Mouse (Mus musculus) macrophage (primary cell): ENCODE data around the gene Gm49027. TPM values are rescaled to one million over a fixed set of nuclear protein-coding genes. Genes with fewer than 3 reads are reported as not detected.
"Not testable (repeated sequence)": the region's sequence is repeated elsewhere in the genome, so short reads cannot be mapped to it uniquely, and the experiment has no call there.

Source experiments
- H3K27ac ChIP-seq: fragments of 350-480 bp; formaldehyde crosslinking; 2 replicates; pipeline ENCODE4 v1.9.0; 2021
- H3K36me3 ChIP-seq: fragments of 350-480 bp; formaldehyde crosslinking; 2 replicates; pipeline ENCODE4 v1.9.0; 2021; ENCODE audit errors: inconsistent target
- H3K4me3 ChIP-seq: fragments of 350-480 bp; formaldehyde crosslinking; 2 replicates; pipeline ENCODE4 v1.9.0; 2021; ENCODE audit errors: inconsistent target
- H3K79me2 ChIP-seq: fragments of 350-480 bp; formaldehyde crosslinking; 2 replicates; pipeline ENCODE4 v1.9.0; 2021; ENCODE audit errors: inconsistent target
- WGBS: methylation state at CpG from one replicate; pipeline ENCODE4 v1.1.7; 2026; ENCODE audit warnings: inconsistent platforms; ENCODE audit not compliant: missing documents; 5-methylcytosine and 5-hydroxymethylcytosine counted together
- polyA plus RNA-seq: library from polyadenylated mRNA; stranded (reverse); fragments of 250-400 nt; gene quantifications from 3 replicates; pipeline ENCODE4 v1.2.4, GENCODE M21; 2018; ENCODE audit warnings: inconsistent platforms

The Gm49027 gene
- polyA plus RNA-seq, 1 experiment from 2014 or later = not detected

DNA sequence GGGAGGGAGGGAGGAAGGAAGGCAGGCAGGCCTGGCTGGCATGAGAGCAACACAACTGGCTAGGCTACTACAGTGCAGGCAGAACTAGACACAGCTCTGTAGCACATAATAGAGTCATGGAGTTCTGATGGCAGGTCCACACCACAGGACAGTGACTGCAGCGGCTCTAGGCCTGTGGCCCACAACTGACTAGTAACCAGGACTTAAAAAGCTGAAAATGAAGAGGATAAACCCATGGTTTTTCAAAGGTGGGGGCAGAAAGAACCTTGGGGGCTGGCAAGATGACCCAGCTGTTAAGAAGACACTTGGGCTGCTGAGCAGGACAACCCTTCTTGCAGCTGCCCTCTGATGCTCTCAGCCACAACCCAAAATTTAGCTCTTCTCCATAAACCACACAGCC is 3.7 kb downstream of the Gm49027 start:
- Histone ChIP-seq H3K79me2 (no peaks in the 10 kb centered on the region), H3K36me3 (0 out of 2 replicates have a peak, but pooled peaks cover 8% of the 10 kb centered on the region), H3K4me3 (no peak overlapping the region), H3K27ac (no peak overlapping the region)
- WGBS = 100% methylated on average over 1 of the region's 1 CpGs

DNA sequence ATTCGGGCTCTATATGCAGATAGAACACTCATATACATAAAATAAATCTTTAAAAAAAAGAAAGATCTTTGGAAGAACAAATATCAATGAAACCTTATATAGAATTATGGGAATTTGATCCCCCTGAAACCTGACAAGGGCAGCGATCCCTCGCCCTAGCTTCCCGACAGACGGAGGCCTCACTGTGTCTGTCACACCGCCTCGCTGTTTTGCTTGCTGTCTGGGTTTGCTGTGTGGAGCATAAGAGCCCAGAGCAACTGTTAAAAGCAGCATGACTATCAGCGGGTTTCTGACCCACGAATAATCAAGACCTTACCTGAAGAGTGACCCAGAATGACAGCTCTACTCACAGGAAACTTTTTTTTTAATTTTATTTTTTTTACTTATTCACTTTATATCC is 4.6 kb downstream of the Gm49027 start:
- 91% methylated on average over 9 of the region's 9 CpGs for WGBS
- no peak overlapping the region for H3K4me3 ChIP-seq
- H3K79me2 ChIP-seq = no peaks in the 10 kb centered on the region
- 0 out of 2 replicates have a peak, but pooled peaks cover 8% of the 10 kb centered on the region for H3K36me3 ChIP-seq
- no peak overlapping the region for H3K27ac ChIP-seq

DNA sequence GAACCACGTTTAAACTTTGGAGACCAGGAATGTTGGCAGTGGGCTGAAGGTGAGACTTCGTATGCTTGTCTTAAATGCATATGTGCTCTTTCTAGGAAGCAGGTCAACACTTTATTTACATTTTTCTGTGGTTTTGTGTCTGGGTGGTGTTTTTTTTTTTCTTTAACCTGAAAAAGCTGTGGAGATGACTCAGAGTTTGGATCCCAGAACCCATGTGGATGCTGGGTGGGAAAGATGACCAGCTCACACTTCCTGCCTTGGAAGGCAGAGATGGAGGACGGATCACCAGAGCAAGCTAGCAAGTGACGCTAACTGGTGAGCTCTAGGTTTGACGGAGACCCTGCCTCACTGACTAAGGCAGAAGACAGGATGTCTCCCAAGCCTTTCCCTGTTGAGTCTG is 10.4 kb downstream of the Gm49027 start:
- 0 out of 2 replicates have a peak, but pooled peaks cover 8% of the 10 kb centered on the region for H3K36me3 ChIP-seq

DNA sequence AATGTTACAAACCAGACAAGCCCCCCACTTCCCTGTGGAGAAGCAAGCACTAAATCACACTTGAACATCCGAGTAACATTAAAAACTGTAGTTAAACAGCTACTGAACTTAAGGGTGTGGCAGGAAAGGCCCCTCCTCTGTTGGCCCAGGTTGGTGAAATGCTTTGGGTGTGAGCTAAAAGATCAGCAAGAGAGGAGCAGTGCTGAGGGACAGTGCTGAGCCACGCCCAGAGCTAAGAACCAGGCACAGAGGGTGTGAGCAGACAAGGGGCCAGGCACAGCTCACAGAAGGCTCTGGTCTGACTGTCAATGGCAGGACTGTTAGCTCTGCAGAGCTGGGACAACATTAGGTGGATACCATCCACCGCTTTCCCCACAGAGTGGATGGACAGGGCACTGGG is 13.2 kb downstream of the Gm49027 start:
- no peak overlapping the region for H3K27ac ChIP-seq
- H3K36me3 ChIP-seq = no peaks in the 10 kb centered on the region
- 82% methylated on average over 3 of the region's 3 CpGs for WGBS
- H3K79me2 ChIP-seq = no peaks in the 10 kb centered on the region
- H3K4me3 ChIP-seq = no peak overlapping the region

More for the DNA sequence above, 10.4 kb downstream of the Gm49027 start:
- Histone ChIP-seq H3K79me2 (no peaks in the 10 kb centered on the region), H3K4me3 (no peak overlapping the region), H3K27ac (no peak overlapping the region)
- WGBS = 97% methylated on average over 5 of the region's 5 CpGs

DNA sequence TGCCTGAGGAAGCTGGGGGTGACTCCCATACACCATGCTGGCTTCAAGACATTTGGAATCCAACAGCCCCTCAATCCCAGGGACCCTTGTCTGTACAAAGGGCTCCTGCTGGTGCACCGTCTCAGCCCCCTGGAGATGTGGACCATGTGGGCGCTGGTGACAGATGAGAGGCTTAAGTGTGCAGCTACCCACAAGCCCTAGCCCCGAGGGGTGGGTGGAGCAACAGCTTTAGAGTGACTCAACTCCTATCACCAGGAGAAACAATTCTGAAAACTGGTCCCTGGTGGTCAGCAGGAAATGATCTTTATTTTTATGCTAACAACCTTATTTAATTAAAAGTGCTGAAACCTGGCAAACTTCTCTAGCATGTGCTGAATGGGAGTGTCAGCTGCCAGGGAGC is 13.9 kb downstream of the Gm49027 start:
- H3K36me3 ChIP-seq, H3K79me2 ChIP-seq: not testable (repeated sequence)
- WGBS = 85% methylated on average over 3 of the region's 3 CpGs

DNA sequence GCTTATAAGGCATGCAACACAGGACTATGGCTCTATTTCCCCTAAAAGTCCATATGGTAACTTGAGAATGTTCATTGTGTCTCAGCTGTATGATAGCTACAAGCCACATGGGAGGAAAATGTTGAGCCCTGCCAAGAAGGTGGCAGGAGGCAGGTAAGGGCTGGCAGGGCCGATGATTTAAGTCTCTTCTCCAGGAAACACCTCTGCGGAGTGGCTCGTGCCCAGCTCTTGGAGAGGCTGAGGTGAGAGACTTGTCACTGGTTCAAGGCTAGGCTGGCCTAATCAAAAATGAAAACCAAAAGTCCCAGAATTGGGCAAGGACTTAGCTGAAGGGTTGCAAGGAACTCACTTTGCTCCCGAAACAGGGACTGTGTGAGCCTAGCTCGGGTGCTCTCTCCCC is 15.1 kb downstream of the Gm49027 start, which contains the start of gene B3gnt4:
TSS of gene B3gnt4 (plus strand) at position 301 of the 400 bp plus-strand sequence.
- no peaks in the 10 kb centered on the region for H3K36me3 ChIP-seq
- 84% methylated on average over 5 of the region's 5 CpGs for WGBS
- no peak within 1 kb of the TSS for H3K27ac ChIP-seq
- no peak within 1 kb of the TSS for H3K4me3 ChIP-seq
- no peaks in the 10 kb centered on the region for H3K79me2 ChIP-seq

More for the DNA sequence above, 13.9 kb downstream of the Gm49027 start:
- not testable (repeated sequence) for H3K4me3 ChIP-seq, H3K27ac ChIP-seq

DNA sequence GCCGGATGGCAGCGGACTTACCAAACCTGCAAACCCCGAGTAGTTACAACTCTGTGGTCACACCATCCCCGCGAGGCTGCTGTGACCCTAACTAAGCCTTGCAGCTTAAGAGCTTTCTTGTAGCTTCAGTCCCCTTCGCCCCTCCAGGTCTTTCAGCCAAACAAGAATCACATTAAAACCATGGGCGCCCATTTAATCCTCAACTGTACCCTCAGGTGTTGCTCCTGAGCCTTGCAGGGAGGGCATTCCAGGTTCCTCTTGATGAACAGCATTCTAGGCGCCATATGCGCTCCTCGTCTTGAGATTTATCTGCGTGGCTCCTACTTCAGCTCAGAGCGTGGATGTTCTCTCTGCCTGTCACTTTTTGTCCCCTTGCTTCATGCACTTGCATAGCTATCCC is 16.4 kb downstream of the Gm49027 start:
- Histone ChIP-seq H3K79me2 (no peaks in the 10 kb centered on the region), H3K4me3 (no peak overlapping the region), H3K27ac (no peak overlapping the region), H3K36me3 (no peaks in the 10 kb centered on the region)
- WGBS = 25% methylated on average over 12 of the region's 12 CpGs

DNA sequence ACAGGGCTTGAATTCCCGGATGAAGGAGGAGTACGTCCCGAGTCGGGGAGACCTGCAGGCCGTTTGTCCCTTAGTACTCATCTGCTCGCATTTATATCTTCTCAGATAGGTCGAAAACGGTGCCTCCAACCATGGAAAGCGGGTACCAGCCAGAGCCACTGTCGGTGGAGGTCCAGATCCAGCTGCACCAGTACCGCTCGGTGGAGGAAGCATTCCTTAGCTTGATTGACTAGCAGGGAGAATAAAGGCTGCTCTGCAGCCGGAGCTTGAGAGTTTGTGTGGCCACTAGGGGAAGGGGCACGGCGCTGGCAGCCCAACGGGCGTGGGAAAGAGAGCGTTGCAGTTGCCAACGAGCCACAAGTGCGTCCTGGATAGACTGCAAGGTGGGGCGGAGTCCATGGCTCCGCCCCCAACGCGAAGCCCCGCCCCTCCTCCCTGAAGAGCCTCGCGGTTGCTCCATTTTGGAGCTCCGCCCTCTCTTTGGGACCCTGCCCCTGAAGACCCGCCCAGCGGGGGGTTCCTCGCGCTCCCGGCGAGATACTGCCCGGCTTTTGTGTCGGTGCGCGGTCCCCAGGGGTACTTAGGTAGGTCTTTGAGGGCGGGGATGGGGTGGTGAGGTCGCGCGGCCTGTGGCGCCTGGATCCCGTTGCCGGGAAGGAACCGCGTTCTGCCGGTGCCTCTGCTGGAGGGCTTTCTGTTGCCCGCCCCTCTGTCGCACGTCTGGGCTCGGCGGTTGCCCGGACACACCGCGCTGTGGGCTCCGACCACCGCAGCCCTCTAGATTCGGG is 17.2 kb downstream of the Gm49027 start:
- H3K27ac ChIP-seq = no peak overlapping the region
- H3K79me2 ChIP-seq = no peaks in the 10 kb centered on the region
- no peak overlapping the region for H3K4me3 ChIP-seq
- 2% methylated on average over 53 of the region's 59 CpGs for WGBS
- no peaks in the 10 kb centered on the region for H3K36me3 ChIP-seq

DNA sequence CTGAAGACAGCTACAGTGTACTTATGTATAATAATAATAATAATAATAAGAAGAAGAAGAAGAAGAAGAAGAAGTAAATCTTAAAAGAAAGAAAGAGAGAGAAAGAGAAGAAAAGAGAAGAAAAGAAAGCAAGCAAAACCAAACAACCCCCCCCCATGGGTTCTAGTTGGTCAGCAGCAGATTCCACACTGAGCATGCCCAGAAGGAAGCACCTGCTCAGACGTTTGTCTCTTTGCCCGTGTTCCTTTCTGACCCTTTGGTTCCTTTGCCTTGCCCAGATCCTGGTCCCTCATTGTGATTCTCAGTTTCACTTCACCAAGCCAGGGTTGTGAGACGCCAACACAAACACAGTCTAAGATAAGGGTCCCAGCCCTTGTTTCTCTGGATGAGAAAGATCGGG is 23.3 kb downstream of the Gm49027 start:
- Histone ChIP-seq H3K36me3 (no peaks in the 10 kb centered on the region), H3K4me3 (no peak overlapping the region), H3K79me2 (no peaks in the 10 kb centered on the region), H3K27ac (no peak overlapping the region)
- 35% methylated on average over 3 of the region's 4 CpGs for WGBS

DNA sequence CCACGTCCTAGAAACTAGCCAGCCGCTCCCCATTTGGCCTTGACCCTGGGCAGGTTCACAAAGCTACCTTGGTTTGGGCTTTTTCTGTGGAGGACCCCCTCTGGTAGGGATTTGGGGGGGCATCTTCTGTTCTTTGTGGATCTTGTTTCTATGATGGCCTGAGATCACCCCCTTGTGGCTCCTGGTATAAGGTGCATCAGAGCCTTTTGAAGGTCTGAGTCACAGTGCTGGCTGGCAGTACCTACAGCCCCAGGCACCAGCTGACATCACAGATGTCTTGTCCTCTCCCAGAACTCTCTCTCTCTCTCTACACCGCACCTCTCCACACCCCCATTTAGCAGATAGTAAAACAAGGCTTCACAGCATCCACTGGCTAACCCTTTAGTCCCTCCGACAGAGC is 25.6 kb downstream of the Gm49027 start:
- WGBS = 51% methylated on average over 4 of the region's 4 CpGs
- H3K27ac ChIP-seq = no peak overlapping the region
- H3K4me3 ChIP-seq = no peak overlapping the region
- no peaks in the 10 kb centered on the region for H3K79me2 ChIP-seq
- no peaks in the 10 kb centered on the region for H3K36me3 ChIP-seq

DNA sequence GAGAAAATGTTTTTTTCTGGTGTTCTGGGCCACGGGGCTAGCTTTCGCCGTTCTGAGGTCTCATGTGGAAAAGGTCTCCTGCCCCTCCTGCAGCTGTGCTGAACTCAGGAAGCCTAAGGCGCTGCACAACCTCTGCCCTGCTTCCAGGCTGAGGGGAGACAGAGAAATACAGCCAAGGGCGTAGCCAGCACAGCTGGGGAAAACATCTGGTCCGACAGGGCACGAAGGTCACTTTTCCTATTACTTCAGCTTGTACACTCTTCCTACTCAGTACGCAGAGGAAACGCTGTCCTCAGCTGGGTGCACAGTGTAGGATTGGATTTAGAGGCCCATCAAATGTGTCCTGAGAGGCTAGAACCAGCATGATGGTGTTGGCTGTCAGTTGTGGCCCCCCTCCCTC is 35.4 kb downstream of the Gm49027 start:
- Histone ChIP-seq H3K79me2 (no peaks in the 10 kb centered on the region), H3K4me3 (no peak overlapping the region), H3K36me3 (no peaks in the 10 kb centered on the region), H3K27ac (no peak overlapping the region)
- WGBS = 65% methylated on average over 9 of the region's 9 CpGs

DNA sequence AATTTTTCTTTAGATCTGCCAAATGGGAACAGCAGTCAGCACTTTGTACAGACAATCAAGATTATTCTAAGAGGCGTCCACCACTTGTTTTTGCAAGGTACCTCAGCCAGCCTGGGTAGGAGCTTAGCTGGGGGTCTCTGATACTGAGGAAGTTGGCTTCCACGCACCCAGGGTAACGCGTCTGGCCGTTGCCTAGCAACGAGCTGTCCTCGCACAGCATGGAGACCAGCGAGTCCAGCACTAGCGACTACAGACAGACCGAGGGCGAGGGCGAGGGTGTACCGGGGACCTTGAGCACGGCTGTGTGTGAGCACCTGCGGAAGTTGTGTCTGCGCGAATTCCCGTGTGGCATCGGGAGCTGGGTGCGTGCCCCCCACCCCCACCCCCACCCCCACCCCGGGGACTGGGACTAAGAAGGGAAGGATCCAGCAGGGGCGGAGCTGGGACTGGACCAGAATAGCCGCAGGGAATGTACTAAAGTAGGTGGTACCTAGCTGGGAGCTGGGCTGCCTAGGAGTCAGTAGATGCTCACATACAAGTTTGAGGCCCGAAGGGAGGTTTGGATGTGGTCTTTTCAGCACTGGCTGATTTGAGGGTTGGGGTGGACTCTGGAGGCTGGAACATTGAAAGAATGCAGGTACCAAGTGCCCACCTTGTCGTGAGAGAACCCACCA is 36.0 kb downstream of the Gm49027 start, which contains the start of the genes Lrrc43 and Il31:
TSS of gene Lrrc43 (plus strand) at position 194 of the 674 bp plus-strand sequence.
TSS of gene Il31 (minus strand) at position 378 of the 674 bp plus-strand sequence.
- 28% methylated on average over 22 of the region's 25 CpGs for whole genome bisulfite sequencing
- no peaks in the 10 kb centered on the region for H3K79me2 ChIP-seq
- no peak within 1 kb of the TSS for H3K27ac ChIP-seq
- no peaks in the 10 kb centered on the region for H3K36me3 ChIP-seq
- H3K4me3 ChIP-seq = no peak within 1 kb of the TSS

DNA sequence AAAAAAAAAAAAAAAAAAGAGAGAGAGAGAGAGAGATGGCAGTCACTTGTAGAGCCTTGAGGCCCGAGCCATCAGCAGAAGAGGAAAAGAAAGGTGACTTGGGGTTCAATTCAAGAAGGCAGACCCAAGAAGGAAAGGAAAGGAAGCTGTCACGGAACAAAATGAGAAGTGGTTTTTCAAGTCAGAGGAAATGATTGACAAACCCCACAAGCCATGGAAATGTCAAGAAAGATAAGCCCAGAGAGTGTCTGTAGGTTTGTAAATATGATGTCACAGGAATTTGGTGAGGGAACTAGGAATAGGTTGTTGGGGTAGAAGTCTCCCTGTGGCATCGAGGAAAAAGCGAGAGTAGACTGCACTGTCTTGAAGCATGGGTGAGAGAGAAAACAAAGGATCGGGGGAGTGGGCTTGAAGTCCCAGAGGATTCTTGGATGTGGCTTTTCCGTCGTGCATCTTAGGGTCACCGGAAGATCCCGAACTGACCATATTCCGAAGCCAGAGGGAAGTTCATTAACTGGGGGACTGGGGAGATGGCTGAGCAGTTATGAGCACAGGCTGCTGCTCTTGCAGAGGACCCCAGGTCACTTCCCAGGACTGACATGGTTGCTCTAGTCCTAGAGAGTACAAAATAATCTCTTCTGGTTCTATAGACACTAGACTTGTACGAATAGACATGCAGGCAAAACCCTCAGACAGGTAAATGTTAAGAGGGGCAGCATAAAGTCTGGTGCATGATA is 37.5 kb downstream of the Gm49027 start:
- Histone ChIP-seq H3K79me2 (no peaks in the 10 kb centered on the region), H3K27ac (no peak overlapping the region), H3K36me3 (no peaks in the 10 kb centered on the region), H3K4me3 (no peak overlapping the region)
- 57% methylated on average over 11 of the region's 11 CpGs for WGBS

DNA sequence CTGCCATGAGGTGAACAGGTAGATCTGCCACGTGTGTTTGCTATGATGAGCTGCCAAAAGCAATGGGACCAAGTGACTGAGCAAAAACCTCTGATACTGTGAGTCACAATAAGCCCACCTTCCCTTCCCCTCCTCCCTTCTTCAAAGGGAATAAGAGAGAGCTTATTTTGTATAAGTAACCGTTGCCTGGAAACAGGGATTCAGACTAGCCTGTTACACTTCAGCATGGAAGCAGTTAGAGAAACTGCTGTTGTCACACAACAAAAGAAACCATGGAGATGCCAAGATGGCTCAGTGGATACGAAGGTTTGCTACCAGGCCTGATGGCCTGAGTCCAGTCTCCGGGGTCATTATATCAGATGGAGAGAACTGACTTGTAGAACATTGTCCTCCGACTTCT is 51.5 kb downstream of the Gm49027 start:
- 89% methylated on average over 4 of the region's 5 CpGs for WGBS
- Histone ChIP-seq H3K4me3 (no peak overlapping the region), H3K27ac (no peak overlapping the region), H3K36me3 (no peaks in the 10 kb centered on the region), H3K79me2 (no peaks in the 10 kb centered on the region)
